Mouse (Mus musculus) embryonic facial prominence, embryonic 11.5 days (tissue): ENCODE measurements around the gene Amdhd2. TPM values are rescaled to one million over a fixed set of nuclear protein-coding genes. Genes with fewer than 3 reads are reported as not detected.
A peak's percentile ranks its signal among the peaks of the same experiment; 100 is the strongest.

Source experiments
- ATAC-seq: fragments of 200-750 bp; cut with Nextera tagmentation; replicated peaks from 2 replicates; pipeline ENCODE4 v1.8.0; 2017; ENCODE audit warnings: low read depth; ENCODE audit not compliant: insufficient number of reproducible peaks, low FRiP score, low TSS enrichment
- DNase-seq: peaks from one replicate; pipeline ENCODE4 v3.0.0-alpha.2; 2015; ENCODE audit warnings: low spot score
- H3K27ac ChIP-seq: fragments of 300-500 bp; sonication (generic); replicated peaks from 2 replicates; pipeline ENCODE4 v1.5.1; 2014; ENCODE audit warnings: mild to moderate bottlenecking, low read depth, low read length, control low read depth
- H3K27me3 ChIP-seq: fragments of 300-500 bp; sonication (generic); 2 replicates; pipeline ENCODE4 v1.6.1; 2014; ENCODE audit warnings: mild to moderate bottlenecking, low read length, moderate library complexity, mixed read lengths; ENCODE audit not compliant: control insufficient read depth, insufficient read depth
- H3K36me3 ChIP-seq: fragments of 300-500 bp; sonication (generic); replicated peaks from 2 replicates; pipeline ENCODE4 v1.6.1; 2014; ENCODE audit warnings: low read depth, mild to moderate bottlenecking, low read length, moderate library complexity, mixed read lengths; ENCODE audit not compliant: control insufficient read depth, insufficient read depth
- H3K4me1 ChIP-seq: fragments of 300-500 bp; sonication (generic); 2 replicates; pipeline ENCODE4 v1.6.1; 2014; ENCODE audit warnings: low read length, mixed read lengths; ENCODE audit not compliant: control insufficient read depth, insufficient read depth
- H3K4me2 ChIP-seq: fragments of 300-500 bp; sonication (generic); 2 replicates; pipeline ENCODE4 v1.6.1; 2014; ENCODE audit warnings: low read depth, mild to moderate bottlenecking, control low read depth, low read length, moderate library complexity
- H3K4me3 ChIP-seq: fragments of 300-500 bp; sonication (generic); 2 replicates; pipeline ENCODE4 v1.5.1; 2014; ENCODE audit warnings: low read depth, low read length, control low read depth
- H3K9ac ChIP-seq: fragments of 300-500 bp; sonication (generic); replicated peaks from 2 replicates; pipeline ENCODE4 v1.6.1; 2014; ENCODE audit warnings: mild to moderate bottlenecking, control low read depth, low read length
- H3K9me3 ChIP-seq: fragments of 300-500 bp; sonication (generic); replicated peaks from 2 replicates; pipeline ENCODE4 v1.6.1; 2016; ENCODE audit warnings: mild to moderate bottlenecking, low read length, inconsistent platforms, mixed read lengths; ENCODE audit not compliant: control insufficient read depth
- WGBS: fragments of 180-500 bp; shearing (Covaris S2); extraction: QIAGEN DNeasy Blood & Tissue Kit; methylation state at CpG from one replicate; pipeline ENCODE4 v1.1.7; 2014; 5-methylcytosine and 5-hydroxymethylcytosine counted together
- polyA plus RNA-seq: library from polyadenylated mRNA; unstranded; fragments of >200 nt; fragmentation: Nextera tagmentation; extraction: Ambion mirVana; gene quantifications from 2 replicates; pipeline ENCODE4 v1.2.1, GENCODE M21; 2014

Amdhd2 gene
- polyA plus RNA-seq, 1 experiment from 2014 or later, result 30.6 TPM

DNA sequence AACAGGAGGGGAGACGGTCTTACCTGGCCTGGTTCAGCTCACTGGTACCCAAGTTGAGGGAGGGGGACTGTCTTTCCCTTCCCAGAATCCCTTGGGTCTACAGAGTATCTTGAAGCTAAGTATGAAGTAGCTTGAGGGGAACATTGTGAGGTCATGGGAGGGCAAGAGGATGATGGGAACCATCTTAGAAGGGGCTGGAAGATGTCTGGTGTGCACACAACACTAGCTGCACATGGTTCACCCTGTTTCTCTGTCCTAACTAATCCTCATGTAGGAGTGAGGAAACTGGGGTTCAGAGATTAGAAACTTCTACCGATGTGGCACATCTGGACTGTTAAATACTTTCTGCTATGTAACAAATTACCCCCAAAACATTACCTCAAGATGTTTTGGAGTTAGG is 12.7 kb downstream of the Amdhd2 start, which contains the start of gene Pdpk1:
Pdpk1 (minus strand) TSS at position 101 of the 400 bp plus-strand sequence.
- Histone ChIP-seq H3K36me3 (no peaks in the 10 kb centered on the region; the same call in 1 of the 2 replicates), H3K4me3 (peak within 1 kb of the TSS; percentile 33), H3K9me3 (no peaks in the 10 kb centered on the region), H3K27ac (no peak within 1 kb of the TSS), H3K4me1 (no peaks in the 10 kb centered on the region), H3K27me3 (no peaks in the 10 kb centered on the region), H3K9ac (peak within 1 kb of the TSS; percentile 53), H3K4me2 (peak within 1 kb of the TSS; percentile 72)
- 77% methylated on average over 2 of the region's 2 CpGs for WGBS
- DNase-seq (no peak), ATAC-seq (no peak)

DNA sequence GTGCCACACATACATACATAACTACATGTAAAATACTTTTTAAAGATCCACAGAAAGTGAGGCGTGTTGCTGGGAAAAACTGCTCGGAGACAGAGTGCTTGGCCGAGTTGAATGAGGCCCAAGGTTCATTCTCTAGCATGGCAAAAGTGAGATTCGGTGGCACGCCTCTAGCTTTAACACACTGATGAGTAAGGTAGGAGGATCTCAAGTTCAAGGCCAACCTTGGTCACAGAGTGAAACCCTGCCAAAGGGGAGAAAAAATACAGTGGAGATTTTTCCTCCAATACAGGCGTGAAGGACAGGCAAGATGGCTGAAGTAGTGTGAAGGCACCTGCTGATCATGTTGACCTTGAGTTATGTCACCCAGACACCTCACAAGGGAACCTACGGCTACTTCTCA is 14.1 kb downstream of the Amdhd2 start:
- H3K4me2 ChIP-seq, result no peak overlapping the region
- no peak for ATAC-seq
- H3K27ac ChIP-seq, result no peak overlapping the region
- no peak overlapping the region for H3K9ac ChIP-seq
- H3K4me3 ChIP-seq, result no peak overlapping the region
- H3K4me1 ChIP-seq, result no peaks in the 10 kb centered on the region
- H3K27me3 ChIP-seq, result no peaks in the 10 kb centered on the region
- no peaks in the 10 kb centered on the region; the same call in 1 of the 2 replicates for H3K36me3 ChIP-seq
- DNase-seq, result no peak
- 87% methylated on average over 7 of the region's 7 CpGs for WGBS
- H3K9me3 ChIP-seq, result no peaks in the 10 kb centered on the region

DNA sequence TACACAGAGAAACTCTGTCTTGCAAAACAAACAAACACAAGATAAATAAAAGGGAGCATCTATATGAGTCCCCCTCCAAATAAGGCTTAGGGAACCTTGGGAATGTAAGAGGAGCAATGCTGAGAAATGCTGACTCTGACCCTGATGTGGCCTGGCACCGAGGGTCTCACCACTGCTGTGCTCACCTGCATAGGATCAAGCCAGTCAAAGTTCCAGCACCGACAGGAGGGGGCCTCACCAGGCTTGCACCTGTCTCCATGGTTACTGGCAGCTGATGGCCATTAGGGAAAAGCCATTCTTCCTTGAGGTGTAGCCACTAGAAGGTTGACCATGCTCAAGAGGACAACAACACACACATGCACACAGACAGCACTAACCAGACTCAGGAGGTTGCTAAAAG is 20.7 kb downstream of the Amdhd2 start:
- WGBS, result 43% methylated on average over 2 of the region's 2 CpGs
- Histone ChIP-seq H3K4me2 (no peak overlapping the region), H3K4me3 (no peak overlapping the region), H3K4me1 (no peaks in the 10 kb centered on the region), H3K9me3 (no peaks in the 10 kb centered on the region), H3K9ac (no peak overlapping the region), H3K27ac (no peak overlapping the region), H3K27me3 (no peaks in the 10 kb centered on the region), H3K36me3 (no peaks in the 10 kb centered on the region)
- DNase-seq, result no peak
- ATAC-seq, result no peak

DNA sequence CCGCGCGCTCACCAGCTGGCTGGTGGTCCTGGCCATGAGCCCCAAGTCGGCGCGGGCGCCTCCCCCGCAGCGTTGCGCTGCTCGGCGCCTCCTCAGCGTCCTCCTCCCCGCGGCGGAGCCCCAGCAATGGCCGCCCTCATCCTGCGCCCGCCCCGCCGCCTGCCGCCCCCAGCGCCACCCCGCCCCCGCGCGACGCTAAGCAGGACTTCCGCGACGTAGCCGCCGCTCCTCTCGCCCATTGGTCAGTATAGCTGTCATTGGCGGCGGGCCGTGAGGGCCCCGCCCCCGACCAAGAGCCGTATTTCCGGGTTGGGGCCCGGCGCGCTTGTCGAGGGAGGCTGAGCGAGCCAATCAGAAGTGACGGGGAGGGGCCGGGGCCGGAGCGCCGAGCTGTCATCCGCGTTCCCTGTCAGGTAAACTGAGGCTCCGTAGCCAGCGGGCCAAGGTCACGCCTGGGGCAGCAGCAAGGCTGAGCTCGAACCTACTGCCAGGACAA is 22.1 kb downstream of the Amdhd2 start:
- ATAC-seq (peak; percentile 97), DNase-seq (peak; percentile 97)
- Histone ChIP-seq H3K27ac (peak overlapping the region; percentile 65; the same call in 1 of the 2 replicates), H3K4me1 (no peaks in the 10 kb centered on the region), H3K9ac (peak overlapping the region; percentile 93), H3K4me2 (peak overlapping the region; percentile 81), H3K9me3 (no peaks in the 10 kb centered on the region), H3K36me3 (no peaks in the 10 kb centered on the region), H3K27me3 (no peaks in the 10 kb centered on the region), H3K4me3 (peak overlapping the region; percentile 97)
- WGBS, result 0% methylated on average over 51 of the region's 57 CpGs

- ATAC-seq (peak; percentile 34; the same call in 1 of the 2 replicates), DNase-seq (peak; percentile 26)
- peak overlapping the region; percentile 81 for H3K4me2 ChIP-seq
- peak overlapping the region; percentile 65; the same call in 1 of the 2 replicates for H3K27ac ChIP-seq
- peak overlapping the region; percentile 97 for H3K4me3 ChIP-seq
- WGBS, result under 1% methylated on average over 31 of the region's 43 CpGs
- H3K9me3 ChIP-seq, result no peaks in the 10 kb centered on the region
- H3K27me3 ChIP-seq, result no peaks in the 10 kb centered on the region
- H3K36me3 ChIP-seq, result no peaks in the 10 kb centered on the region
- peak overlapping the region; percentile 93 for H3K9ac ChIP-seq
- no peaks in the 10 kb centered on the region for H3K4me1 ChIP-seq
Observed at GRCm38 (mm10) chr17:24140845-24141424, 22.6 kb downstream of the Amdhd2 start.

GRCm38 (mm10) chr17:24139968-24140367 is 23.6 kb downstream of the Amdhd2 start:
- Histone ChIP-seq H3K4me1 (no peaks in the 10 kb centered on the region), H3K9ac (no peak overlapping the region), H3K9me3 (no peaks in the 10 kb centered on the region), H3K4me3 (0 out of 2 replicates have a peak overlapping the region, but pooled peaks have one; percentile 97), H3K27ac (no peak overlapping the region), H3K27me3 (no peaks in the 10 kb centered on the region), H3K4me2 (peak overlapping the region; percentile 81; the same call in 1 of the 2 replicates), H3K36me3 (no peaks in the 10 kb centered on the region)
- DNase-seq, result no peak
- no peak for ATAC-seq
- WGBS, result 92% methylated on average over 4 of the region's 4 CpGs

GRCm38 (mm10) chr17:24139256-24139655 is 24.3 kb downstream of the Amdhd2 start:
- Histone ChIP-seq H3K9ac (no peak overlapping the region), H3K4me1 (no peaks in the 10 kb centered on the region), H3K36me3 (no peaks in the 10 kb centered on the region), H3K27me3 (no peaks in the 10 kb centered on the region), H3K4me3 (no peak overlapping the region), H3K27ac (no peak overlapping the region), H3K9me3 (no peaks in the 10 kb centered on the region), H3K4me2 (no peak overlapping the region)
- ATAC-seq, result no peak
- 78% methylated on average over 3 of the region's 3 CpGs for WGBS
- DNase-seq, result no peak

- H3K4me1 ChIP-seq, result no peaks in the 10 kb centered on the region
- H3K9ac ChIP-seq, result no peak overlapping the region
- no peaks in the 10 kb centered on the region for H3K9me3 ChIP-seq
- DNase-seq, result no peak
- ATAC-seq, result no peak
- no peaks in the 10 kb centered on the region for H3K27me3 ChIP-seq
- no peak overlapping the region for H3K4me2 ChIP-seq
- H3K27ac ChIP-seq, result no peak overlapping the region
- no peak overlapping the region for H3K4me3 ChIP-seq
- no peaks in the 10 kb centered on the region for H3K36me3 ChIP-seq
- 74% methylated on average over 2 of the region's 2 CpGs for WGBS
Observed at GRCm38 (mm10) chr17:24137226-24137880, 26.2 kb downstream of the Amdhd2 start.
